Mouse (Mus musculus) kidney, postnatal 0 days (tissue): ENCODE results near the gene Mrpl27. TPM values are rescaled to one million over a fixed set of nuclear protein-coding genes. Genes with fewer than 3 reads are reported as not detected.
"Not testable (repeated sequence)": the region's sequence is repeated elsewhere in the genome, so short reads cannot be mapped to it uniquely, and the experiment has no call there.

Source experiments
- ATAC-seq: fragments of 200-750 bp; cut with Nextera tagmentation; replicated peaks from 2 replicates; pipeline ENCODE4 v1.8.0; 2017; ENCODE audit warnings: low read depth, moderate number of reproducible peaks, moderate TSS enrichment, moderate library complexity; ENCODE audit not compliant: low FRiP score
- DNase-seq: peaks from one replicate; pipeline ENCODE4 v3.0.0-alpha.2; 2016; ENCODE audit warnings: low spot score
- H3K27ac ChIP-seq: fragments of 300-500 bp; sonication (generic); 2 replicates; pipeline ENCODE4 v1.5.1; 2014; ENCODE audit warnings: mild to moderate bottlenecking
- H3K27me3 ChIP-seq: fragments of 300-500 bp; sonication (generic); 2 replicates; pipeline ENCODE4 v1.6.1; 2014; ENCODE audit warnings: low read length, mixed read lengths; ENCODE audit not compliant: insufficient read depth
- H3K36me3 ChIP-seq: fragments of 300-500 bp; sonication (generic); 2 replicates; pipeline ENCODE4 v1.6.1; 2014; ENCODE audit warnings: low read length, mixed read lengths; ENCODE audit not compliant: insufficient read depth
- H3K4me1 ChIP-seq: fragments of 300-500 bp; sonication (generic); replicated peaks from 2 replicates; pipeline ENCODE4 v1.6.1; 2014; ENCODE audit warnings: antibody characterized with exemption, low read length, mixed read lengths; ENCODE audit not compliant: insufficient read depth
- H3K4me2 ChIP-seq: fragments of 300-500 bp; sonication (generic); 2 replicates; pipeline ENCODE4 v1.6.1; 2014; ENCODE audit warnings: mild to moderate bottlenecking, low read length, moderate library complexity, mixed read lengths
- H3K4me3 ChIP-seq: fragments of 300-500 bp; sonication (generic); replicated peaks from 2 replicates; pipeline ENCODE4 v1.5.1; 2014; ENCODE audit warnings: low read depth, low read length
- H3K9ac ChIP-seq: fragments of 300-500 bp; sonication (generic); 2 replicates; pipeline ENCODE4 v1.6.1; 2014; ENCODE audit warnings: low read depth, low read length
- H3K9me3 ChIP-seq: fragments of 300-500 bp; sonication (generic); replicated peaks from 2 replicates; pipeline ENCODE4 v1.6.1; 2016; ENCODE audit warnings: low read length, inconsistent platforms, mixed read lengths
- CTCF ChIP-seq: IDR thresholded peaks from 2 replicates; pipeline ENCODE4 v1.5.1; 2016; ENCODE audit warnings: antibody characterized with exemption, low read depth, mild to moderate bottlenecking, moderate library complexity
- WGBS: fragments of 180-500 bp; shearing (Covaris S2); extraction: QIAGEN DNeasy Blood & Tissue Kit; methylation state at CpG from one replicate; pipeline ENCODE4 v1.1.7; 2014; 5-methylcytosine and 5-hydroxymethylcytosine counted together
- polyA plus RNA-seq: library from polyadenylated mRNA; unstranded; fragments of >200 nt; fragmentation: Nextera tagmentation; extraction: Ambion mirVana; gene quantifications from 2 replicates; pipeline ENCODE4 v1.2.1, GENCODE M21; 2015

The Mrpl27 gene
- polyA plus RNA-seq, 1 experiment from 2014 or later = 135 TPM

- H3K9ac ChIP-seq = peak overlapping the region; percentile 94; the same call in 1 of the 2 replicates
- H3K4me3 ChIP-seq = peak overlapping the region; percentile 87
- WGBS = 34% methylated on average over 15 of the region's 15 CpGs
- no peak for TF ChIP-seq CTCF
- H3K27me3 ChIP-seq = no peaks in the 10 kb centered on the region
- no peak overlapping the region for H3K27ac ChIP-seq
- DNase-seq = no peak
- peak; percentile 52; the same call in 1 of the 2 replicates for ATAC-seq
- H3K4me2 ChIP-seq = peak overlapping the region; percentile 73
- H3K9me3 ChIP-seq = no peaks in the 10 kb centered on the region
- peaks cover 16% of the 10 kb centered on the region for H3K4me1 ChIP-seq
- H3K36me3 ChIP-seq = no peaks in the 10 kb centered on the region
Measured at GRCm38 (mm10) chr11:94677607-94678145, 24.1 kb downstream of the Mrpl27 start.

GRCm38 (mm10) chr11:94680639-94681038, 27.1 kb downstream of the Mrpl27 start:
- ATAC-seq = no peak

GRCm38 (mm10) chr11:94681640-94682039, 28.1 kb downstream of the Mrpl27 start:
- H3K27ac ChIP-seq = no peak overlapping the region
- no peaks in the 10 kb centered on the region for H3K27me3 ChIP-seq
- H3K9me3 ChIP-seq = no peaks in the 10 kb centered on the region
- no peak for DNase-seq
- no peak for ATAC-seq
- no peaks in the 10 kb centered on the region for H3K36me3 ChIP-seq
- no peak overlapping the region for H3K4me3 ChIP-seq
- no peak overlapping the region for H3K4me2 ChIP-seq
- no peak for TF ChIP-seq CTCF
- H3K4me1 ChIP-seq = 0 out of 2 replicates have a peak, but pooled peaks cover 2% of the 10 kb centered on the region
- 76% methylated on average over 4 of the region's 4 CpGs for WGBS
- no peak overlapping the region for H3K9ac ChIP-seq

More at GRCm38 (mm10) chr11:94680639-94681038, 27.1 kb downstream of the Mrpl27 start:
- H3K27me3 ChIP-seq = no peaks in the 10 kb centered on the region
- no peak overlapping the region for H3K9ac ChIP-seq
- TF ChIP-seq CTCF = peak; percentile 25; the same call in 1 of the 2 replicates
- no peak overlapping the region for H3K27ac ChIP-seq
- no peak for DNase-seq
- no peaks in the 10 kb centered on the region for H3K36me3 ChIP-seq
- peaks cover 11% of the 10 kb centered on the region for H3K4me1 ChIP-seq
- H3K9me3 ChIP-seq = no peaks in the 10 kb centered on the region
- H3K4me2 ChIP-seq = no peak overlapping the region
- H3K4me3 ChIP-seq = no peak overlapping the region

- ATAC-seq (no peak), DNase-seq (no peak)
- H3K4me3 ChIP-seq = no peak overlapping the region
- H3K4me2 ChIP-seq = no peak overlapping the region
- WGBS = 82% methylated on average over 7 of the region's 7 CpGs
- 0 out of 2 replicates have a peak, but pooled peaks cover 2% of the 10 kb centered on the region for H3K4me1 ChIP-seq
- H3K9me3 ChIP-seq = no peaks in the 10 kb centered on the region
- H3K9ac ChIP-seq = no peak overlapping the region
- no peaks in the 10 kb centered on the region for H3K36me3 ChIP-seq
- no peak for TF ChIP-seq CTCF
- H3K27me3 ChIP-seq = no peaks in the 10 kb centered on the region
- H3K27ac ChIP-seq = no peak overlapping the region
Measured at GRCm38 (mm10) chr11:94682427-94682826, 28.9 kb downstream of the Mrpl27 start.

- 79% methylated on average over 6 of the region's 6 CpGs for WGBS
Measured at GRCm38 (mm10) chr11:94687178-94687577, 33.6 kb downstream of the Mrpl27 start.

GRCm38 (mm10) chr11:94692502-94692901, 38.9 kb downstream of the Mrpl27 start:
- DNase-seq, H3K9ac ChIP-seq, H3K36me3 ChIP-seq, ATAC-seq, H3K4me1 ChIP-seq, H3K27ac ChIP-seq, H3K4me3 ChIP-seq, H3K27me3 ChIP-seq, H3K9me3 ChIP-seq, H3K4me2 ChIP-seq: not testable (repeated sequence)

More at GRCm38 (mm10) chr11:94687178-94687577, 33.6 kb downstream of the Mrpl27 start:
- Histone ChIP-seq H3K4me3 (no peak overlapping the region), H3K9me3 (no peaks in the 10 kb centered on the region), H3K4me2 (no peak overlapping the region), H3K9ac (no peak overlapping the region), H3K4me1 (no peaks in the 10 kb centered on the region), H3K27ac (no peak overlapping the region), H3K36me3 (no peaks in the 10 kb centered on the region), H3K27me3 (no peaks in the 10 kb centered on the region)
- no peak for TF ChIP-seq CTCF
- DNase-seq = no peak
- ATAC-seq = no peak

GRCm38 (mm10) chr11:94695508-94695907, 41.9 kb downstream of the Mrpl27 start:
- H3K4me3 ChIP-seq = no peak overlapping the region
- H3K27ac ChIP-seq = 0 out of 2 replicates have a peak overlapping the region, but pooled peaks have one; percentile 0
- no peaks in the 10 kb centered on the region for H3K4me1 ChIP-seq
- no peaks in the 10 kb centered on the region for H3K27me3 ChIP-seq
- H3K36me3 ChIP-seq = no peaks in the 10 kb centered on the region
- no peaks in the 10 kb centered on the region for H3K9me3 ChIP-seq
- H3K4me2 ChIP-seq = no peak overlapping the region
- WGBS = 49% methylated on average over 6 of the region's 6 CpGs
- H3K9ac ChIP-seq = no peak overlapping the region
- DNase-seq (no peak), ATAC-seq (no peak)
- TF ChIP-seq CTCF = no peak
